Mouse (Mus musculus) lung, adult 2 months (tissue): ENCODE measurements around the gene Phactr1.

Experiments used
- CTCF ChIP-seq: fragments of 200-500 bp; IDR thresholded peaks from 2 replicates; pipeline ENCODE4 v1.5.1; 2011; ENCODE audit warnings: mild to moderate bottlenecking, low read length, control low read depth; ENCODE audit not compliant: insufficient read depth
- POLR2A ChIP-seq: fragments of 200-500 bp; IDR thresholded peaks from 2 replicates; pipeline ENCODE4 v1.6.1; 2011; ENCODE audit warnings: low read depth, mild to moderate bottlenecking, control low read depth, low read length, borderline replicate concordance; ENCODE audit errors: extremely low read depth

- TF ChIP-seq CTCF (no peak), POLR2A (no peak)
Observed at GRCm38 (mm10) chr13:42692233-42692632, 11.8 kb downstream of the Phactr1 start.
